Mouse (Mus musculus): ENCODE measurements at regions not wholly inside any gene's neighbourhood (a gene's known extent, or its start where the extent isn't known, plus 50 kb on each side); places are given as distances from the start of the nearest gene placed in this dataset.

GRCm38 (mm10) chr19:54285481-54285880 is 241.5 kb downstream of the Adra2a start:
- no peaks in the 10 kb centered on the region for H3K27me3 ChIP-seq (ENCODE audit: control insufficient read depth, insufficient read depth, low read length)
- no peak overlapping the region for H3K4me3 ChIP-seq (ENCODE audit: low read depth, low read length)
- H3K27ac ChIP-seq (ENCODE audit: insufficient read depth, low read depth, low read length): no peak overlapping the region
- no peaks in the 10 kb centered on the region for H3K36me3 ChIP-seq (ENCODE audit: control insufficient read depth, insufficient read depth, low read length)
- TF ChIP-seq POLR2A (IDR thresholded peaks at IDR 0.05; ENCODE audit: low read depth, low read length) (no peak), CTCF (IDR thresholded peaks at IDR 0.05; ENCODE audit: extremely low read depth, insufficient read length, insufficient replicate concordance, low read depth, low read length) (no peak)
- H3K4me1 ChIP-seq (ENCODE audit: control insufficient read depth, insufficient read depth, insufficient read length, low read length): no peaks in the 10 kb centered on the region

- Histone ChIP-seq H3K27me3 (ENCODE audit: control insufficient read depth, insufficient read depth, low read length) (no peaks in the 10 kb centered on the region), H3K27ac (ENCODE audit: insufficient read depth, low read depth, low read length) (no peak overlapping the region), H3K4me3 (ENCODE audit: low read depth, low read length) (no peak overlapping the region), H3K4me1 (ENCODE audit: control insufficient read depth, insufficient read depth, insufficient read length, low read length) (no peaks in the 10 kb centered on the region), H3K36me3 (ENCODE audit: control insufficient read depth, insufficient read depth, low read length) (no peaks in the 10 kb centered on the region)
- no peak for TF ChIP-seq POLR2A (IDR thresholded peaks at IDR 0.05; ENCODE audit: low read depth, low read length)
- no peak for TF ChIP-seq CTCF (IDR thresholded peaks at IDR 0.05; ENCODE audit: extremely low read depth, insufficient read length, insufficient replicate concordance, low read depth, low read length)
- WGBS: 63% methylated on average over 10 of the region's 10 CpGs
These were observed 253.9 kb downstream of the Adra2a start for GRCm38 (mm10) chr19:54297663-54298388.

GRCm38 (mm10) chr19:54311289-54311688 is 267.3 kb downstream of the Adra2a start:
- Histone ChIP-seq H3K4me3 (ENCODE audit: low read depth, low read length) (no peak overlapping the region), H3K27me3 (ENCODE audit: control insufficient read depth, insufficient read depth, low read length) (no peaks in the 10 kb centered on the region), H3K4me1 (ENCODE audit: control insufficient read depth, insufficient read depth, insufficient read length, low read length) (no peaks in the 10 kb centered on the region), H3K27ac (ENCODE audit: insufficient read depth, low read depth, low read length) (no peak overlapping the region), H3K36me3 (ENCODE audit: control insufficient read depth, insufficient read depth, low read length) (no peaks in the 10 kb centered on the region)
- no peak for TF ChIP-seq CTCF (IDR thresholded peaks at IDR 0.05; ENCODE audit: extremely low read depth, insufficient read length, insufficient replicate concordance, low read depth, low read length)
- no peak for TF ChIP-seq POLR2A (IDR thresholded peaks at IDR 0.05; ENCODE audit: low read depth, low read length)
- WGBS: 78% methylated on average over 6 of the region's 6 CpGs

GRCm38 (mm10) chr19:54311723-54312122 is 267.8 kb downstream of the Adra2a start:
- no peaks in the 10 kb centered on the region for H3K27me3 ChIP-seq (ENCODE audit: control insufficient read depth, insufficient read depth, low read length)
- H3K36me3 ChIP-seq (ENCODE audit: control insufficient read depth, insufficient read depth, low read length): no peaks in the 10 kb centered on the region
- no peak overlapping the region for H3K27ac ChIP-seq (ENCODE audit: insufficient read depth, low read depth, low read length)
- no peak for TF ChIP-seq CTCF (IDR thresholded peaks at IDR 0.05; ENCODE audit: extremely low read depth, insufficient read length, insufficient replicate concordance, low read depth, low read length)
- no peak for TF ChIP-seq POLR2A (IDR thresholded peaks at IDR 0.05; ENCODE audit: low read depth, low read length)
- no peak overlapping the region for H3K4me3 ChIP-seq (ENCODE audit: low read depth, low read length)
- H3K4me1 ChIP-seq (ENCODE audit: control insufficient read depth, insufficient read depth, insufficient read length, low read length): no peaks in the 10 kb centered on the region
- 34% methylated on average over 1 of the region's 1 CpGs for WGBS

GRCm38 (mm10) chr19:54323276-54323675 is 279.3 kb downstream of the Adra2a start:
- no peaks in the 10 kb centered on the region for H3K36me3 ChIP-seq (ENCODE audit: control insufficient read depth, insufficient read depth, low read length)
- H3K4me1 ChIP-seq (ENCODE audit: control insufficient read depth, insufficient read depth, insufficient read length, low read length): no peaks in the 10 kb centered on the region
- TF ChIP-seq POLR2A (IDR thresholded peaks at IDR 0.05; ENCODE audit: low read depth, low read length) (no peak), CTCF (IDR thresholded peaks at IDR 0.05; ENCODE audit: extremely low read depth, insufficient read length, insufficient replicate concordance, low read depth, low read length) (no peak)
- no peaks in the 10 kb centered on the region for H3K27me3 ChIP-seq (ENCODE audit: control insufficient read depth, insufficient read depth, low read length)
- 62% methylated on average over 5 of the region's 5 CpGs for WGBS
- no peak overlapping the region for H3K27ac ChIP-seq (ENCODE audit: insufficient read depth, low read depth, low read length)
- no peak overlapping the region for H3K4me3 ChIP-seq (ENCODE audit: low read depth, low read length)

GRCm38 (mm10) chr19:54324991-54325390 is 281.0 kb downstream of the Adra2a start:
- H3K4me1 ChIP-seq (ENCODE audit: control insufficient read depth, insufficient read depth, insufficient read length, low read length): no peaks in the 10 kb centered on the region

GRCm38 (mm10) chr19:54332140-54332539 is 288.2 kb downstream of the Adra2a start:
- 92% methylated on average over 1 of the region's 1 CpGs for WGBS

More at GRCm38 (mm10) chr19:54324991-54325390, 281.0 kb downstream of the Adra2a start:
- no peak for TF ChIP-seq POLR2A (IDR thresholded peaks at IDR 0.05; ENCODE audit: low read depth, low read length)
- TF ChIP-seq CTCF (IDR thresholded peaks at IDR 0.05; ENCODE audit: extremely low read depth, insufficient read length, insufficient replicate concordance, low read depth, low read length): no peak
- H3K4me3 ChIP-seq (ENCODE audit: low read depth, low read length): no peak overlapping the region
- H3K36me3 ChIP-seq (ENCODE audit: control insufficient read depth, insufficient read depth, low read length): no peaks in the 10 kb centered on the region
- no peaks in the 10 kb centered on the region for H3K27me3 ChIP-seq (ENCODE audit: control insufficient read depth, insufficient read depth, low read length)
- H3K27ac ChIP-seq (ENCODE audit: insufficient read depth, low read depth, low read length): no peak overlapping the region
- WGBS: 58% methylated on average over 4 of the region's 4 CpGs

More at GRCm38 (mm10) chr19:54332140-54332539, 288.2 kb downstream of the Adra2a start:
- Histone ChIP-seq H3K4me3 (ENCODE audit: low read depth, low read length) (no peak overlapping the region), H3K4me1 (ENCODE audit: control insufficient read depth, insufficient read depth, insufficient read length, low read length) (no peaks in the 10 kb centered on the region), H3K27ac (ENCODE audit: insufficient read depth, low read depth, low read length) (no peak overlapping the region), H3K27me3 (ENCODE audit: control insufficient read depth, insufficient read depth, low read length) (no peaks in the 10 kb centered on the region), H3K36me3 (ENCODE audit: control insufficient read depth, insufficient read depth, low read length) (no peaks in the 10 kb centered on the region)
- TF ChIP-seq CTCF (IDR thresholded peaks at IDR 0.05; ENCODE audit: extremely low read depth, insufficient read length, insufficient replicate concordance, low read depth, low read length) (no peak), POLR2A (IDR thresholded peaks at IDR 0.05; ENCODE audit: low read depth, low read length) (no peak)
